Mouse (Mus musculus) ES-Bruce4 (cell line): ENCODE measurements around the gene Ly75. TPM values are rescaled to one million over a fixed set of nuclear protein-coding genes. Genes with fewer than 3 reads are reported as not detected.

Experiments
- H3K27ac ChIP-seq: 2 replicates; pipeline ENCODE4 v1.5.1; 2012; ENCODE audit warnings: low read length, inconsistent platforms; ENCODE audit not compliant: insufficient read depth
- H3K27me3 ChIP-seq: 2 replicates; pipeline ENCODE4 v1.6.1; 2012; ENCODE audit warnings: mild to moderate bottlenecking, low read length, inconsistent platforms; ENCODE audit not compliant: control insufficient read depth, poor library complexity, insufficient read depth, severe bottlenecking
- H3K36me3 ChIP-seq: 2 replicates; pipeline ENCODE4 v1.6.1; 2012; ENCODE audit warnings: inconsistent platforms, mild to moderate bottlenecking, low read length, moderate library complexity; ENCODE audit not compliant: control insufficient read depth, poor library complexity, insufficient read depth, severe bottlenecking
- H3K4me1 ChIP-seq: one replicate; pipeline ENCODE4 v1.8.1; 2011; ENCODE audit warnings: low read length; ENCODE audit not compliant: control insufficient read depth, insufficient read depth
- H3K4me3 ChIP-seq: 2 replicates; pipeline ENCODE4 v1.5.1; 2011; ENCODE audit warnings: low read depth, mild to moderate bottlenecking, low read length
- H3K9ac ChIP-seq: 2 replicates; pipeline ENCODE4 v1.6.1; 2012; ENCODE audit warnings: low read depth, mild to moderate bottlenecking, inconsistent platforms; ENCODE audit not compliant: poor library complexity, severe bottlenecking
- H3K9me3 ChIP-seq: replicated peaks from 2 replicates; pipeline ENCODE4 v1.6.1; 2012; ENCODE audit warnings: mild to moderate bottlenecking, low read length, inconsistent platforms; ENCODE audit not compliant: control insufficient read depth, poor library complexity, insufficient read depth, severe bottlenecking
- CTCF ChIP-seq: IDR thresholded peaks from one replicate; pipeline ENCODE4 v1.8.1; 2011; ENCODE audit warnings: low read depth, low read length
- EP300 ChIP-seq: IDR thresholded peaks from 2 replicates; pipeline ENCODE4 v1.6.1; 2011; ENCODE audit warnings: low read depth, low read length; ENCODE audit not compliant: insufficient read depth
- POLR2A ChIP-seq: IDR thresholded peaks from one replicate; pipeline ENCODE4 v1.8.1; 2011; ENCODE audit warnings: low read length; ENCODE audit not compliant: insufficient read depth
- polyA plus RNA-seq: library from polyadenylated mRNA; stranded (reverse); fragments of >200 nt; gene quantifications from 2 replicates; pipeline ENCODE4 v1.2.4, GENCODE M21; 2011; ENCODE audit warnings: low read depth; ENCODE audit not compliant: missing spikeins, insufficient read depth, insufficient read length

The Ly75 gene
- polyA plus RNA-seq, 1 experiment = 10.0 TPM

DNA sequence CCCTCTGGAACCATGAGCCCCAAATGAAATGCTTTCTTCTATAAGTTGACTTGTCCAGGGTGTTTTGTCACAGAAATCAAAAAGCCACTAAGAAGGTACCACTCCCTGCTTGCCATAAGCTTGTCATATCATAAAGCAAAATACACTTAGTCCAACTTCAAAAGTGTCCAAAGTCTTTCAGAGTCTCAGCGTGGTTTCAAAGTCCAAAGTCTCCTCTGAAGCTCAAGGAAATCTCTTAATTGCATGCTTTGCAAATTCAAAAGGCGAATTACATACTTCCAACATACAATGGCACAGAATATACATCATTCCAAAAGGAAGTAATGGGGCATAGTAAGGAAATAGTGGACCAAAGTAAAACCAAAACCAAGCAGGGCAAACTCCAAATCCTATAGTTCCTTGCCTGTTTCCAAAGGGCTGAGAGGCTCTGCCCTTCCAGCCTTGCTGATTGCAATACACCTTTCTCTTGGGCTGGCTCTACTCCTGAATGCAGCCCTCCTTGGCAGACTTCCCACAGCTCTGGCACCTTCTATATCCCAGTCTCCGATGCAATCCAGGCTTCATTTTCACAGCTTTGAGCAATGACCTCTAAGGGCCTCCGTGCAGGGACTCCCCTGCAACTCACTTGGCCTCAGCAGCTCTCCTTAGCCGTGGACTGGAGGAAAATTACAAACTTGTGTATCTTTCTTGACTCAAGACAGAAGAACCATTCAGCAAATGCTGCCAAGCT lies 122.3 kb downstream of the Ly75 start:
- no peak for TF ChIP-seq CTCF
- no peak for TF ChIP-seq EP300
- no peak for TF ChIP-seq POLR2A
- H3K4me1 ChIP-seq = no peaks in the 10 kb centered on the region
- no peaks in the 10 kb centered on the region; the same call in 1 of the 2 replicates for H3K9me3 ChIP-seq
- H3K9ac ChIP-seq = no peak overlapping the region
- H3K27me3 ChIP-seq = no peaks in the 10 kb centered on the region
- no peak overlapping the region for H3K27ac ChIP-seq
- H3K36me3 ChIP-seq = no peaks in the 10 kb centered on the region
- no peak overlapping the region for H3K4me3 ChIP-seq

DNA sequence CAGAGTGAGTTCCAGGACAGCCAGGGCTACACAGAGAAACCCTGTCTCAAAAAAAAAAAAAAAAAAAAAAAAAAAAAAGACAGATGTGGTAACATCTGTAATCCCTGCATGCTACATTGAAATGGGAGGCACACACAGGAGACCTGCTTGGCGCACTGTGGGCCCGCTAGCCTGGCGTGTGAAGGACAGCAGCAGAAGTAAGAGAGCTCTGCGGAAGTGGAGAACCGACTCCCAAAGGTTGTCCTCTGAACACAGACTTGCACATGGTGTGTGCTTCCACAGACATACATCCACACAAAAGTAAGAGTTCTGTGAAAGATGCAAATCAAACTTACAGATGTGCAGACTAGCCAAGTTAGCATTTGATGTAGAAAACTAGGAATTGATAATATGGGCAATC lies 123.9 kb downstream of the Ly75 start:
- no peaks in the 10 kb centered on the region for H3K4me1 ChIP-seq
- H3K36me3 ChIP-seq = no peaks in the 10 kb centered on the region
- H3K9me3 ChIP-seq = no peaks in the 10 kb centered on the region; the same call in 1 of the 2 replicates
- no peaks in the 10 kb centered on the region for H3K27me3 ChIP-seq
- no peak overlapping the region for H3K27ac ChIP-seq
- TF ChIP-seq POLR2A (no peak), EP300 (no peak), CTCF (no peak)
- no peak overlapping the region for H3K9ac ChIP-seq
- H3K4me3 ChIP-seq = no peak overlapping the region

- Histone ChIP-seq H3K9me3 (no peaks in the 10 kb centered on the region; the same call in 1 of the 2 replicates), H3K36me3 (no peaks in the 10 kb centered on the region), H3K4me1 (no peaks in the 10 kb centered on the region), H3K4me3 (no peak overlapping the region), H3K9ac (no peak overlapping the region), H3K27me3 (no peaks in the 10 kb centered on the region), H3K27ac (no peak overlapping the region)
- TF ChIP-seq POLR2A = no peak
- no peak for TF ChIP-seq EP300
- no peak for TF ChIP-seq CTCF
Observed at GRCm38 (mm10) chr2:60256751-60257150, 126.4 kb downstream of the Ly75 start.

DNA sequence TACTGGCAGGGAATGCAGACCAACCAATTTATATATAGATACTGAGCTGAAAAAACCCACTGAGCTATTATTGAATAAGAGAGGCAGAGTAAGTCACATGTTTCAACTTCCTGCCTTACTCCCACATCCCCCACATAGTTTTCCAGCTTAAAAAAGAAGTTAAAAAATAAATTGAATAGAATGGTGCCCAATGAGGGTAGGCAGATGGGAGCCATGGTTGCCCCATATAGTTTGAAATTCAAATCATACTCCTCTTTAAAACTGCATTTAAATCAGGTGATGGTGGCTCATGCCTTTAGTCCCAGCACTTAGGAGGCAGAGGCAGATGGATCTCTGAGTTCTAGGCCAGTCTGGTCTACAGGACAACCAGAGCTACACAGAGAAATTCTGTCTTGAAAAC lies 129.6 kb downstream of the Ly75 start:
- Histone ChIP-seq H3K9ac (no peak overlapping the region), H3K36me3 (peaks cover 2% of the 10 kb centered on the region; the same call in 1 of the 2 replicates), H3K4me3 (no peak overlapping the region), H3K27ac (no peak overlapping the region), H3K4me1 (no peaks in the 10 kb centered on the region), H3K9me3 (no peaks in the 10 kb centered on the region; the same call in 1 of the 2 replicates), H3K27me3 (no peaks in the 10 kb centered on the region)
- TF ChIP-seq CTCF = no peak
- no peak for TF ChIP-seq POLR2A
- TF ChIP-seq EP300 = no peak

- TF ChIP-seq POLR2A (no peak), EP300 (no peak), CTCF (no peak)
- Histone ChIP-seq H3K4me1 (no peaks in the 10 kb centered on the region), H3K27ac (no peak overlapping the region), H3K36me3 (peaks cover 4% of the 10 kb centered on the region; the same call in 1 of the 2 replicates), H3K9me3 (no peaks in the 10 kb centered on the region; the same call in 1 of the 2 replicates), H3K9ac (no peak overlapping the region), H3K4me3 (no peak overlapping the region), H3K27me3 (no peaks in the 10 kb centered on the region)
Observed at GRCm38 (mm10) chr2:60252782-60253181, 130.3 kb downstream of the Ly75 start.

Other genes with a start within 250 kb of the Ly75 start
- gene Baz2b, start 173.5 kb downstream of the Ly75 start, polyA plus RNA-seq = 43.2 and 47.4 TPM in 2 replicates
- gene March7, start 173.4 kb downstream of the Ly75 start, polyA plus RNA-seq = 178 and 183 TPM in 2 replicates
- gene Cd302, start 98.8 kb downstream of the Ly75 start, polyA plus RNA-seq = 2.8 and 4.3 TPM in 2 replicates
- 0.61 and 0.84 TPM in 2 replicates for gene Pla2r1, start 170.0 kb upstream of the Ly75 start, polyA plus RNA-seq